Mouse (Mus musculus): Measurements from ENCODE around the gene St5. TPM values are rescaled to one million over a fixed set of nuclear protein-coding genes. Genes with fewer than 3 reads are reported as not detected.

Gene St5
- polyA plus RNA-seq, 1 experiment from 2014 or later: 45.7 TPM

DNA sequence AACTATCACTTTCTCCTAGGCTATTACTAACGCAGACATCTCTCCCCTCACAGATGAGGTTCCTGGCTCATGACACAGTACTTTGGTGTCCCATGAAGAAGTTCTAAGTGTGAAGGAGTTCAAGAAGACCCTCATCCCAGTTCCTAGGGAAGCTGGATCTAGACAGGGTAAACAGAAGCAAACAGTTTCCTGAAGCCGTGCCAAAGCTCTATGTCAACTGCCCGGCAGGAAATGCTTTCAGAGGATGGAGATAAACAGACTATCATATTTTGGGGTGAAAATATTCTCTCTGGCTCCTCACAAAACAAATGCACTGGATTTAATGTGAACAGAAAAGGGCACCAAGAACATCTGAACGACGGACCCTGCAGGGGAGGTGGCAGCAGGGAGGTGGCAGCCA, 12.4 kb downstream of the St5 start:
- ATAC-seq (ENCODE audit: low read depth): no peak
- no peak for DNase-seq (ENCODE audit: low spot score)
- WGBS: 89% methylated on average over 5 of the region's 5 CpGs

GRCm38 (mm10) chr7:109690101-109690500, 13.3 kb downstream of the St5 start:
- H3K4me2 ChIP-seq (ENCODE audit: low read depth, low read length): no peak overlapping the region
- no peaks in the 10 kb centered on the region for H3K27me3 ChIP-seq (replicated peaks; ENCODE audit: control insufficient read depth, insufficient read depth, low read length)
- WGBS: 86% methylated on average over 3 of the region's 3 CpGs
- DNase-seq (ENCODE audit: low spot score) (no peak), ATAC-seq (ENCODE audit: low read depth) (no peak)
- no peak overlapping the region for H3K9ac ChIP-seq (ENCODE audit: low read depth, low read length)
- no peak overlapping the region for H3K4me3 ChIP-seq (ENCODE audit: low read depth, low read length)
- H3K4me1 ChIP-seq (ENCODE audit: control insufficient read depth, insufficient read depth, low read length): peaks cover 9% of the 10 kb centered on the region
- no peaks in the 10 kb centered on the region for H3K36me3 ChIP-seq (ENCODE audit: control insufficient read depth, insufficient read depth, low read length)
- no peaks in the 10 kb centered on the region for H3K9me3 ChIP-seq (ENCODE audit: control insufficient read depth, low read length)
- no peak overlapping the region for H3K27ac ChIP-seq (replicated peaks; ENCODE audit: low read depth, low read length)

More for the DNA sequence above, 12.4 kb downstream of the St5 start:
- Histone ChIP-seq H3K4me3 (ENCODE audit: low read depth, low read length) (no peak overlapping the region), H3K27ac (replicated peaks; ENCODE audit: low read depth, low read length) (no peak overlapping the region), H3K9ac (ENCODE audit: low read depth, low read length) (no peak overlapping the region), H3K36me3 (ENCODE audit: control insufficient read depth, insufficient read depth, low read length) (no peaks in the 10 kb centered on the region), H3K27me3 (replicated peaks; ENCODE audit: control insufficient read depth, insufficient read depth, low read length) (no peaks in the 10 kb centered on the region), H3K9me3 (ENCODE audit: control insufficient read depth, low read length) (no peaks in the 10 kb centered on the region), H3K4me2 (ENCODE audit: low read depth, low read length) (no peak overlapping the region), H3K4me1 (ENCODE audit: control insufficient read depth, insufficient read depth, low read length) (peaks cover 9% of the 10 kb centered on the region)

DNA sequence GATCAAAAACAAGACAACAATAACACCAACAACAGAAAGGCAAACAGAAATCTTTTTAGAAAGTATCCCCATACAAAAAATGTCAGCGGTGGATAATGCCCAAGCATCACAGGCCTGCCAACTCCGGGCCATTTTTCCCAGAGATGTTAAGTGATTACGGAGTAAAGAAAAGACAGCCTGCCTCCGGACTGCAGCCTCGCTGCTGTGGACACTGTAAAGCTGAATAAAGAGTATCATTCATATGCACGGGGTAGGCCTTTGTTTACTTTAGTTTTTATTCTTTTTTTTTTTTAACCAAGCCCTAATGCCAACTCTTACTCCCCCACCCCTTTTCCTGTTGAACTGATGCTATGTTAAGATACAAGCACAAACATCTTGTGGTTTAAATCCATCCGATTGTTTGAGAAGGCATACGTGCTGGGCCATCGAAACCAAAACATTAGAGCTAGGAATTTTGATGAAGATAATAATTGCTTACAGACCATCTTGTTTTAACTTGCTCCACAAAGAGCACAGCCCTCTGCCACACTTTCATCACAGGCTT, 16.7 kb downstream of the St5 start:
- H3K4me2 ChIP-seq (ENCODE audit: low read depth, low read length): 0 out of 2 replicates have a peak overlapping the region, but pooled peaks have one; percentile 4
- H3K4me3 ChIP-seq (ENCODE audit: low read depth, low read length): no peak overlapping the region
- ATAC-seq (ENCODE audit: low read depth) (0 out of 2 replicates have a peak, but pooled peaks have one; percentile 30), DNase-seq (ENCODE audit: low spot score) (peak; percentile 45)
- H3K36me3 ChIP-seq (ENCODE audit: control insufficient read depth, insufficient read depth, low read length): no peaks in the 10 kb centered on the region
- WGBS: 21% methylated on average over 9 of the region's 9 CpGs
- H3K9me3 ChIP-seq (ENCODE audit: control insufficient read depth, low read length): no peaks in the 10 kb centered on the region
- H3K27ac ChIP-seq (replicated peaks; ENCODE audit: low read depth, low read length): no peak overlapping the region
- peaks cover 9% of the 10 kb centered on the region for H3K4me1 ChIP-seq (ENCODE audit: control insufficient read depth, insufficient read depth, low read length)
- H3K9ac ChIP-seq (ENCODE audit: low read depth, low read length): no peak overlapping the region
- no peaks in the 10 kb centered on the region for H3K27me3 ChIP-seq (replicated peaks; ENCODE audit: control insufficient read depth, insufficient read depth, low read length)

DNA sequence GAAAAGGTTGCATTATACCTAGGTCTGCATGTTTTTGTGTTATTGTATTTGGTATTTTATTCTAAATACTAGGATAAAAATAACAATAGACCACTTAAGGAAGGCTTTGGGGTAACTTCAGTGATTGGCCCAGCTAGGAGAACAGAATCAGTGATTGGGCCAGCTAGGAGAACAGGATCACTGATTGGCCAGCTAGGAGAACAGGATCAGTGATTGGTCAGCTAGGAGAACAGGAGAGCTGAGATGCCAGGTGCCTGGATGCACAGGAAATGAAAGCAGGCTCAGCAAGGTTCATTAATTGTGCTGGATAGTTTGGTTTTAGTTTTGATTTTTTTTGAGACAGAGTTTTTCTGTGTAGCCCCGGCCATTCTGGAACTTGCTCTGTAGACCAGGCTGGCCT, 22.5 kb downstream of the St5 start:
- no peak overlapping the region for H3K9ac ChIP-seq (ENCODE audit: low read depth, low read length)
- no peaks in the 10 kb centered on the region for H3K36me3 ChIP-seq (ENCODE audit: control insufficient read depth, insufficient read depth, low read length)
- H3K4me1 ChIP-seq (ENCODE audit: control insufficient read depth, insufficient read depth, low read length): peaks cover under 1% of the 10 kb centered on the region; the same call in 1 of the 2 replicates
- WGBS: 97% methylated on average over 1 of the region's 1 CpGs
- H3K4me2 ChIP-seq (ENCODE audit: low read depth, low read length): no peak overlapping the region
- no peak overlapping the region for H3K4me3 ChIP-seq (ENCODE audit: low read depth, low read length)
- DNase-seq (ENCODE audit: low spot score) (no peak), ATAC-seq (ENCODE audit: low read depth) (no peak)
- H3K27me3 ChIP-seq (replicated peaks; ENCODE audit: control insufficient read depth, insufficient read depth, low read length): no peaks in the 10 kb centered on the region
- no peak overlapping the region for H3K27ac ChIP-seq (replicated peaks; ENCODE audit: low read depth, low read length)
- H3K9me3 ChIP-seq (ENCODE audit: control insufficient read depth, low read length): no peaks in the 10 kb centered on the region

DNA sequence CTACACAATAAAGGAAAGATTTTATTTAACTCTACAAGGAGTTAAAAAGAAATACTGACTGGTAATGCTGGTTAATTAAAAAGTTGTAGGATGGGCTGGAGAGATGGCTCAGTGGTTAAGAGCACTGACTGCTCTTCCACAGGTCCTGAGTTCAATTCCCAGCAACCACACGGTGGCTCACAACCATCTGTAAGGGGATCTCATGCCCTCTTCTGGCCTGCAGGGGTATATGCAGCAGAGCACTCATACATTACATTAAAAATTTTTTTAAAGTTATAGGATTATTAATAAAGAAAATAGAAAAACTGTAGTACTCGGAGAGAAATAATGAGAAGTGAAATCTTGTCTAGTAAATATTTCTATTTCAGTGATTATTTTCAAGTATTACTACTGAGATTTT, 23.1 kb downstream of the St5 start:
- H3K9ac ChIP-seq (ENCODE audit: low read depth, low read length): no peak overlapping the region
- DNase-seq (ENCODE audit: low spot score) (no peak), ATAC-seq (ENCODE audit: low read depth) (no peak)
- H3K4me3 ChIP-seq (ENCODE audit: low read depth, low read length): no peak overlapping the region
- 84% methylated on average over 2 of the region's 2 CpGs for WGBS
- H3K4me1 ChIP-seq (ENCODE audit: control insufficient read depth, insufficient read depth, low read length): peaks cover 6% of the 10 kb centered on the region; the same call in 1 of the 2 replicates
- H3K4me2 ChIP-seq (ENCODE audit: low read depth, low read length): no peak overlapping the region
- H3K9me3 ChIP-seq (ENCODE audit: control insufficient read depth, low read length): no peaks in the 10 kb centered on the region
- H3K27ac ChIP-seq (replicated peaks; ENCODE audit: low read depth, low read length): no peak overlapping the region
- no peaks in the 10 kb centered on the region for H3K27me3 ChIP-seq (replicated peaks; ENCODE audit: control insufficient read depth, insufficient read depth, low read length)
- no peaks in the 10 kb centered on the region for H3K36me3 ChIP-seq (ENCODE audit: control insufficient read depth, insufficient read depth, low read length)

DNA sequence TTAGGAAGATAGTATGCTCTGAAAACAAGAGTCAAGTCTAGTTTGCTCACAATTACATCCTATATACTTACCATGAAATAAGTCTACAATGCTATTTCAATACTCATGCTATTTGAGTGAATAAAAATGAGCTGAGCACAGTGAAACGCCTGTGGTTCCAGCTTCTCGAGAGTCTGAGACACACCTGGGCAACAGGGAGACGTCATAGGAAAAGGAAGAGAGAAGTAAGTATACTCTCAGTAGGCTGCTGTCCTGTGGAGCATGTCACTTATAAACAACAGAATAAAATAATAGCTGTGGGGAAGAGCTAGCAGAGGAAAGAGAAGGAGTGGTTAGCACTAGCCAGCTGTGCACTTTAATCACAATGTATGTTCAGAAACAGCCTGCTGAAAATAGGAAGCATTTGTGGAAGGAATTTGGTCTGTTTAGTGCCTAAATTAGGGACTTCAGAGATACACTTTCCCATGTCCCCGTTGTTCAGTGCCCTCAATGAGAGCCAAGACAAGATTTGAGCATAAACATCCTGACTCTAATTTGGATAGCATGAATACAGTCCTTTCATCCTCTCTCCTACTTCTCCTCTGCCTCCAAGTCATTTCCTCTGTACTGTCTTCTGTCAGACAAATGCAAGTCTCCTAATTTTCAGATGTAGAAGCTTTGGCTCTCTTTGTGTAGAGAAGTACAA, 28.3 kb downstream of the St5 start:
- DNase-seq (ENCODE audit: low spot score) (peak; percentile 57), ATAC-seq (ENCODE audit: low read depth) (peak; percentile 24; the same call in 1 of the 2 replicates)
- Histone ChIP-seq H3K9me3 (ENCODE audit: control insufficient read depth, low read length) (no peaks in the 10 kb centered on the region), H3K9ac (ENCODE audit: low read depth, low read length) (no peak overlapping the region), H3K36me3 (ENCODE audit: control insufficient read depth, insufficient read depth, low read length) (no peaks in the 10 kb centered on the region), H3K27ac (replicated peaks; ENCODE audit: low read depth, low read length) (peak overlapping the region; percentile 54), H3K4me2 (ENCODE audit: low read depth, low read length) (no peak overlapping the region), H3K4me3 (ENCODE audit: low read depth, low read length) (no peak overlapping the region), H3K27me3 (replicated peaks; ENCODE audit: control insufficient read depth, insufficient read depth, low read length) (no peaks in the 10 kb centered on the region), H3K4me1 (ENCODE audit: control insufficient read depth, insufficient read depth, low read length) (peaks cover 32% of the 10 kb centered on the region)
- 35% methylated on average over 4 of the region's 4 CpGs for WGBS

- H3K4me3 ChIP-seq (ENCODE audit: low read depth, low read length): peak overlapping the region; percentile 71
- no peaks in the 10 kb centered on the region for H3K36me3 ChIP-seq (ENCODE audit: control insufficient read depth, insufficient read depth, low read length)
- H3K9me3 ChIP-seq (ENCODE audit: control insufficient read depth, low read length): no peaks in the 10 kb centered on the region
- ATAC-seq (ENCODE audit: low read depth) (peak; percentile 95), DNase-seq (ENCODE audit: low spot score) (peak; percentile 98)
- peak overlapping the region; percentile 98 for H3K27ac ChIP-seq (replicated peaks; ENCODE audit: low read depth, low read length)
- peak overlapping the region; percentile 88 for H3K9ac ChIP-seq (ENCODE audit: low read depth, low read length)
- peaks cover 46% of the 10 kb centered on the region for H3K4me1 ChIP-seq (ENCODE audit: control insufficient read depth, insufficient read depth, low read length)
- H3K4me2 ChIP-seq (ENCODE audit: low read depth, low read length): peak overlapping the region; percentile 74
- H3K27me3 ChIP-seq (replicated peaks; ENCODE audit: control insufficient read depth, insufficient read depth, low read length): no peaks in the 10 kb centered on the region
- WGBS: 2% methylated on average over 30 of the region's 44 CpGs
Observed at GRCm38 (mm10) chr7:109671581-109672471, 31.6 kb downstream of the St5 start.

- peak overlapping the region; percentile 71; the same call in 1 of the 2 replicates for H3K4me3 ChIP-seq (ENCODE audit: low read depth, low read length)
- H3K4me2 ChIP-seq (ENCODE audit: low read depth, low read length): peak overlapping the region; percentile 74
- WGBS: 60% methylated on average over 5 of the region's 5 CpGs
- no peak overlapping the region for H3K9ac ChIP-seq (ENCODE audit: low read depth, low read length)
- ATAC-seq (ENCODE audit: low read depth) (no peak), DNase-seq (ENCODE audit: low spot score) (no peak)
- no peaks in the 10 kb centered on the region for H3K27me3 ChIP-seq (replicated peaks; ENCODE audit: control insufficient read depth, insufficient read depth, low read length)
- H3K9me3 ChIP-seq (ENCODE audit: control insufficient read depth, low read length): no peaks in the 10 kb centered on the region
- H3K36me3 ChIP-seq (ENCODE audit: control insufficient read depth, insufficient read depth, low read length): no peaks in the 10 kb centered on the region
- H3K4me1 ChIP-seq (ENCODE audit: control insufficient read depth, insufficient read depth, low read length): peaks cover 37% of the 10 kb centered on the region
- H3K27ac ChIP-seq (replicated peaks; ENCODE audit: low read depth, low read length): no peak overlapping the region
Observed at GRCm38 (mm10) chr7:109669426-109670170, 33.8 kb downstream of the St5 start.

Data from embryonic facial prominence, embryonic 14.5 days (tissue).